Mouse (Mus musculus): ENCODE measurements around the gene Syce1l.

The Syce1l gene

GRCm38 (mm10) chr8:113642926-113643325 lies at the start of gene Syce1l:
Syce1l (plus strand) TSS chr8:113643213.
- no peak for DNase-seq (ENCODE audit: low spot score)

GRCm38 (mm10) chr8:113598401-113598800 lies 44.6 kb upstream of the Syce1l start:
- DNase-seq (ENCODE audit: low spot score), result no peak

- DNase-seq (ENCODE audit: low spot score), result no peak
Measured at GRCm38 (mm10) chr8:113632634-113633033, 10.4 kb upstream of the Syce1l start.

- no peak for DNase-seq (ENCODE audit: low spot score)
Measured at GRCm38 (mm10) chr8:113634161-113634560, 8.9 kb upstream of the Syce1l start.

- peak; percentile 98 for DNase-seq (ENCODE audit: low spot score)
Measured at GRCm38 (mm10) chr8:113634670-113635591, 8.1 kb upstream of the Syce1l start, which contains the start of gene Mon1b. Mon1b (plus strand) TSS chr8:113635587.

GRCm38 (mm10) chr8:113635592-113636279 lies 7.3 kb upstream of the Syce1l start:
- no peak for DNase-seq (ENCODE audit: low spot score)

- no peak for DNase-seq (ENCODE audit: low spot score)
Measured at GRCm38 (mm10) chr8:113636280-113636628, 6.8 kb upstream of the Syce1l start.

- no peak for DNase-seq (ENCODE audit: low spot score)
Measured at GRCm38 (mm10) chr8:113640357-113640756, 2.7 kb upstream of the Syce1l start.

GRCm38 (mm10) chr8:113643479-113644210 lies 632 bp downstream of the Syce1l start:
- no peak for DNase-seq (ENCODE audit: low spot score)

- no peak for DNase-seq (ENCODE audit: low spot score)
Measured at GRCm38 (mm10) chr8:113645220-113645619, 2.2 kb downstream of the Syce1l start.

- no peak for DNase-seq (ENCODE audit: low spot score)
Measured at GRCm38 (mm10) chr8:113652450-113652849, 9.4 kb downstream of the Syce1l start.

- no peak for DNase-seq (ENCODE audit: low spot score)
Measured at GRCm38 (mm10) chr8:113653151-113653550, 10.1 kb downstream of the Syce1l start.

GRCm38 (mm10) chr8:113656154-113656553 lies 13.1 kb downstream of the Syce1l start:
- no peak for DNase-seq (ENCODE audit: low spot score)

- DNase-seq (ENCODE audit: low spot score), result no peak
Measured at GRCm38 (mm10) chr8:113656681-113657298, 13.8 kb downstream of the Syce1l start.

- DNase-seq (ENCODE audit: low spot score), result no peak
Measured at GRCm38 (mm10) chr8:113660128-113660527, 17.1 kb downstream of the Syce1l start.

- DNase-seq (ENCODE audit: low spot score), result no peak
Measured at GRCm38 (mm10) chr8:113664544-113664943, 21.5 kb downstream of the Syce1l start.

GRCm38 (mm10) chr8:113665036-113665435 lies 22.0 kb downstream of the Syce1l start:
- no peak for DNase-seq (ENCODE audit: low spot score)

GRCm38 (mm10) chr8:113665951-113666350 lies 22.9 kb downstream of the Syce1l start:
- no peak for DNase-seq (ENCODE audit: low spot score)

GRCm38 (mm10) chr8:113666714-113667432 lies 23.9 kb downstream of the Syce1l start:
- no peak for DNase-seq (ENCODE audit: low spot score)

- DNase-seq (ENCODE audit: low spot score), result no peak
Measured at GRCm38 (mm10) chr8:113669924-113670323, 26.9 kb downstream of the Syce1l start.

- DNase-seq (ENCODE audit: low spot score), result no peak
Measured at GRCm38 (mm10) chr8:113672599-113673255, 29.7 kb downstream of the Syce1l start.
